Mouse (Mus musculus) thymus, adult 2 months (tissue): ENCODE data around the gene Mef2c.

Experiments used
- CTCF ChIP-seq: fragments of 200-500 bp; IDR thresholded peaks from 2 replicates; pipeline ENCODE4 v1.5.1; 2012; ENCODE audit warnings: mild to moderate bottlenecking, control low read depth, low read length, moderate library complexity, borderline replicate concordance; ENCODE audit not compliant: control insufficient read depth, poor library complexity, insufficient read depth; ENCODE audit errors: extremely low read depth
- POLR2A ChIP-seq: fragments of 200-500 bp; IDR thresholded peaks from 2 replicates; pipeline ENCODE4 v1.6.1; 2012; ENCODE audit warnings: mild to moderate bottlenecking, low read length, control low read depth, moderate library complexity; ENCODE audit not compliant: control insufficient read depth, poor library complexity, insufficient read depth; ENCODE audit errors: extremely low read depth

DNA sequence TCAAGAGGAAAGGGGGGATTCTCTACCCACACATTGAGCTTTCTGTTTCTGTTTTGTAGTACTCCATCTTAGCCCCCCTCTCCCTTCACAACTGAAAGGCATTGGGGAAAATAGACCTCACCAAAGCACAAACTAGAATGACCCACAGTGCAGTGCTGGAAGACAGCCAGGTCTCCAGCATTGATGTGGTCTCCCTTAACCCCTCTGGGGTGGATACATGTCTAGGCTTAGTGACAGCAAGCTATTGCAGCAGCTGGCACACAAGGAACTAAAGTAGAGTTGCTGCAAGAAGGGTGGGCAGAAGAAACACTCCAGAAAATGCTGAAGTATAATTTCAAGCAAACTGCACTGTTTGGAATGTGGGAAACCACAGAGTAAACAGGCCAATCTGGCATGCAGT is 45.1 kb upstream of the Mef2c start:
- TF ChIP-seq CTCF (no peak), POLR2A (no peak)
